Mouse (Mus musculus): ENCODE data around the gene Orm1.

GRCm38 (mm10) chr4:63384262-63384661, 39.9 kb downstream of the Orm1 start:
- TF ChIP-seq CTCF (IDR thresholded peaks at IDR 0.05; ENCODE audit: control insufficient read depth, insufficient read depth, low read length) = no peak
- no peak for TF ChIP-seq POLR2A (IDR thresholded peaks at IDR 0.05; ENCODE audit: borderline replicate concordance, control insufficient read depth, low read depth, low read length)

All from bone marrow, adult 2 months (tissue).